Mouse (Mus musculus) cortical plate, adult 2 months (tissue): ENCODE data around the gene Lamc3.

Source experiments
- CTCF ChIP-seq: fragments of 200-500 bp; IDR thresholded peaks from 2 replicates; pipeline ENCODE4 v1.5.1; 2011; ENCODE audit warnings: mild to moderate bottlenecking, control low read depth, low read length; ENCODE audit not compliant: insufficient read depth; ENCODE audit errors: extremely low read depth
- POLR2A ChIP-seq: fragments of 200-500 bp; IDR thresholded peaks from 2 replicates; pipeline ENCODE4 v1.6.1; 2011; ENCODE audit warnings: mild to moderate bottlenecking, low read length, control low read depth; ENCODE audit not compliant: insufficient read depth; ENCODE audit errors: extremely low read depth

DNA sequence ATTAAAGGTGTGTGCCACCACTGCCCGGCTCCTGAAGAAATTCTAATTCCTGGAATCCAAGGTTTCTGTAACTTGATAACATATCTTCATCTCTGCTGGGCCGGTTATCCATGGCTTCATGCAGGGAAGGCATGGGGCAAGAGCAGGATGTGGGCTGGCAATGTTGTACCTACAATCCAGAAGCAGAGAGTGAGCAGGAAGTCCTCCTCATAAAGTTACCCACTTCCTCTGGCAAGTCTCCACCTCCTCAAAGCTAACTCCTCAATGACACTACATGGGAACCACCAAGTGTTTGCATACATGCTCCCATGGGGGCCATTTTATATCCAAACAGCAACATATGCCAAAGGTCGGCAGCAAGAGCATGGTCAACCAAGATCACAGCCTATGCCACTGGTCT is 42.6 kb downstream of the Lamc3 start:
- TF ChIP-seq CTCF, result no peak
- no peak for TF ChIP-seq POLR2A
